Mouse (Mus musculus) testis, adult 2 months (tissue): ENCODE results near the gene Nelfb. TPM values are rescaled to one million over a fixed set of nuclear protein-coding genes. Genes with fewer than 3 reads are reported as not detected.
A peak's percentile ranks its signal among the peaks of the same experiment; 100 is the strongest.

Experiments
- H3K27ac ChIP-seq: fragments of 200-500 bp; 2 replicates; pipeline ENCODE4 v1.5.1; 2012; ENCODE audit warnings: low read depth, low read length; ENCODE audit not compliant: control insufficient read depth, insufficient read depth
- H3K27me3 ChIP-seq: fragments of 200-500 bp; 2 replicates; pipeline ENCODE4 v1.6.1; 2012; ENCODE audit warnings: mild to moderate bottlenecking, low read length, moderate library complexity; ENCODE audit not compliant: control insufficient read depth, insufficient read depth
- H3K36me3 ChIP-seq: fragments of 200-500 bp; 2 replicates; pipeline ENCODE4 v1.6.1; 2012; ENCODE audit warnings: mild to moderate bottlenecking, low read length; ENCODE audit not compliant: control insufficient read depth, insufficient read depth
- H3K4me1 ChIP-seq: fragments of 200-500 bp; 2 replicates; pipeline ENCODE4 v1.6.1; 2012; ENCODE audit warnings: low read length; ENCODE audit not compliant: control insufficient read depth, insufficient read depth
- H3K4me3 ChIP-seq: fragments of 200-500 bp; 2 replicates; pipeline ENCODE4 v1.5.1; 2012; ENCODE audit warnings: low read depth, mild to moderate bottlenecking, low read length, moderate library complexity, mixed read lengths; ENCODE audit not compliant: control insufficient read depth
- CTCF ChIP-seq: fragments of 200-500 bp; IDR thresholded peaks from 2 replicates; pipeline ENCODE4 v1.5.1; 2012; ENCODE audit warnings: low read depth, mild to moderate bottlenecking, inconsistent platforms, low read length, moderate library complexity; ENCODE audit not compliant: control insufficient read depth, insufficient read depth, insufficient replicate concordance
- POLR2A ChIP-seq: fragments of 200-500 bp; IDR thresholded peaks from 2 replicates; pipeline ENCODE4 v1.6.1; 2012; ENCODE audit warnings: low read depth, mild to moderate bottlenecking, inconsistent platforms, low read length, moderate library complexity; ENCODE audit not compliant: control insufficient read depth
- polyA plus RNA-seq: library from polyadenylated mRNA; depleted of rRNA; stranded (reverse); fragments of >200 nt; gene quantifications from 2 replicates; pipeline ENCODE4 v1.2.3, GENCODE M21; 2012

Nelfb gene
- polyA plus RNA-seq, 1 experiment: 24.9 TPM

GRCm38 (mm10) chr2:25230581-25230980, 19.3 kb upstream of the Nelfb start:
- H3K27ac ChIP-seq: no peak overlapping the region
- no peaks in the 10 kb centered on the region for H3K36me3 ChIP-seq
- H3K27me3 ChIP-seq: no peaks in the 10 kb centered on the region
- H3K4me1 ChIP-seq: peaks cover 2% of the 10 kb centered on the region; the same call in 1 of the 2 replicates
- TF ChIP-seq CTCF (no peak), POLR2A (no peak)
- no peak overlapping the region for H3K4me3 ChIP-seq

DNA sequence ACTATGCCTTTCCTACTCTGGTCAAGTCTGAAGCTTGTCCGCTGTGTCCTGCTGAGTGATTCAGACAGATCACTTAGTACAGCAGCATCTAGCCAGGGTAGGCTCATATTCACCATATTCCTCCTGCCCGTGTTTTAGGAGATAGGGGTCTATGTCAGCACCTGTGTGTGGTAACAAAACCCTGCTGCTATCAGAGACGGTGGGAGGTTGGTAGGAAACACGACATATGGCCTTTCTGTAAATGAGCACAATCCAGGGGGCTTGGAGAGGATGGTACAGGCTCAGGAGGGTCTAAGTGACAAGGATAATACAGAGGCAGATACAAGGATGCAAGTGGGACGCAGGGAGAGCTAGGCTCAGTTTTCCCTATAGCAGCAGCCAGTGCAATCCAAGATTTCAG, 18.3 kb upstream of the Nelfb start:
- no peak overlapping the region for H3K4me3 ChIP-seq
- no peaks in the 10 kb centered on the region for H3K27me3 ChIP-seq
- H3K27ac ChIP-seq: no peak overlapping the region
- no peak for TF ChIP-seq POLR2A
- TF ChIP-seq CTCF: no peak
- H3K36me3 ChIP-seq: no peaks in the 10 kb centered on the region
- H3K4me1 ChIP-seq: peaks cover 2% of the 10 kb centered on the region; the same call in 1 of the 2 replicates

- H3K36me3 ChIP-seq: no peaks in the 10 kb centered on the region
- H3K4me1 ChIP-seq: peaks cover 2% of the 10 kb centered on the region; the same call in 1 of the 2 replicates
- TF ChIP-seq POLR2A (no peak), CTCF (no peak)
- no peak overlapping the region for H3K27ac ChIP-seq
- H3K4me3 ChIP-seq: no peak overlapping the region
- H3K27me3 ChIP-seq: no peaks in the 10 kb centered on the region
These were observed 17.8 kb upstream of the Nelfb start for GRCm38 (mm10) chr2:25228995-25229530.

GRCm38 (mm10) chr2:25228431-25228889, 17.2 kb upstream of the Nelfb start:
- peak; percentile 84; the same call in 1 of the 2 replicates for TF ChIP-seq CTCF
- TF ChIP-seq POLR2A: no peak
- H3K27ac ChIP-seq: no peak overlapping the region
- H3K4me1 ChIP-seq: peaks cover 4% of the 10 kb centered on the region; the same call in 1 of the 2 replicates
- H3K27me3 ChIP-seq: no peaks in the 10 kb centered on the region
- no peak overlapping the region for H3K4me3 ChIP-seq
- H3K36me3 ChIP-seq: no peaks in the 10 kb centered on the region

GRCm38 (mm10) chr2:25227406-25227805, 16.1 kb upstream of the Nelfb start:
- no peaks in the 10 kb centered on the region for H3K36me3 ChIP-seq
- peaks cover 4% of the 10 kb centered on the region; the same call in 1 of the 2 replicates for H3K4me1 ChIP-seq
- TF ChIP-seq CTCF: no peak
- TF ChIP-seq POLR2A: no peak
- H3K27ac ChIP-seq: no peak overlapping the region
- H3K27me3 ChIP-seq: no peaks in the 10 kb centered on the region
- H3K4me3 ChIP-seq: no peak overlapping the region

DNA sequence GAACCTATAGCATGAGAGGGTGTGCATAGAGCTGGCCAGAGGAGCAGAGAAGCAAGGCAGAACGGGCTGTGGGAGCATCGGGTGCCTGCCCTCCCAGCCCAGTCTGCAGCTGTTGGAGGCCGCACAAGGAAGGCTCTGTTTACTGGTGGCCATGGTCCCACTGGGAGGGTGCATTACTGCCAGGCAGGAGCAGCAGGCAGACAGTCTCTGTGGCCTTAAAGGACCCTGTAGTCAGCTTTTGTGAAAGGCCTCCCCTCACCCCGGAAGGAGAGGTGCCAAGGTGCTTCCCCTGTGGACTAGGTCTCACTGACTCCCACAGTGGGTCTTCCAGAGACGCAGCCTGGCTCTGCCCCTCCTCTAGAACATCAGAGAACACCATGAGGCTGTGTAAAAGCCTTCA, 15.6 kb upstream of the Nelfb start:
- no peaks in the 10 kb centered on the region for H3K27me3 ChIP-seq
- H3K27ac ChIP-seq: no peak overlapping the region
- no peak overlapping the region for H3K4me3 ChIP-seq
- H3K4me1 ChIP-seq: peaks cover 4% of the 10 kb centered on the region; the same call in 1 of the 2 replicates
- no peak for TF ChIP-seq CTCF
- TF ChIP-seq POLR2A: no peak
- H3K36me3 ChIP-seq: no peaks in the 10 kb centered on the region

DNA sequence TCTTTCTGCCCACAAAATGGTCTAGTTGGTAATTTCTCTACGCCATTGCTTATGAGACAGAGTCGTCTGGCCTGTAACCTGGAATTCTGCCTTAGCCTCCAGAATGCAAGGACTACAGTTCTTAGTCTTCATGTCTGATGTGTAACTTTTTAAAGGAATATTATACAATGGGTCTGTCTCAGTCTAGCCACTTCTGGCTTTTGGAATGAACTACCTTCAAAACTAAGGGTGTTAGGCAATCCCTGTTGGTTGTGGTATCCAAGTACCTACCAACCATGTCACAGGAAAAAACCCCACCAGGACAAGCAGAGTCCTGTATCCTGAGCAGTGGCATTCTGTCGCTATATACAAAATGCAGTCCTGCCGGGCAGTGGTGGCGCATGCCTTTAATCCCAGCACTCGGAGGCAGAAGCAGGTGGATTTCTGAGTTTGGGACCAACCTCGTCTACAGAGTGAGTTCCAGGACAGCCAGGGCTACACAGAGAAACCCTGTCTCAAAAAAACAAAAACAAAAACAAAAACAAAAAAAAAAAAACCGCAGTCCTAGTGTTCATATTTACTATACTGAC, 14.6 kb upstream of the Nelfb start:
- TF ChIP-seq CTCF (no peak), POLR2A (no peak)
- H3K27me3 ChIP-seq: no peaks in the 10 kb centered on the region
- peak overlapping the region; percentile 83 for H3K4me3 ChIP-seq
- peaks cover 4% of the 10 kb centered on the region; the same call in 1 of the 2 replicates for H3K4me1 ChIP-seq
- H3K36me3 ChIP-seq: no peaks in the 10 kb centered on the region
- H3K27ac ChIP-seq: peak overlapping the region; percentile 84
